Mouse (Mus musculus): ENCODE data around the gene Nono.

DNA sequence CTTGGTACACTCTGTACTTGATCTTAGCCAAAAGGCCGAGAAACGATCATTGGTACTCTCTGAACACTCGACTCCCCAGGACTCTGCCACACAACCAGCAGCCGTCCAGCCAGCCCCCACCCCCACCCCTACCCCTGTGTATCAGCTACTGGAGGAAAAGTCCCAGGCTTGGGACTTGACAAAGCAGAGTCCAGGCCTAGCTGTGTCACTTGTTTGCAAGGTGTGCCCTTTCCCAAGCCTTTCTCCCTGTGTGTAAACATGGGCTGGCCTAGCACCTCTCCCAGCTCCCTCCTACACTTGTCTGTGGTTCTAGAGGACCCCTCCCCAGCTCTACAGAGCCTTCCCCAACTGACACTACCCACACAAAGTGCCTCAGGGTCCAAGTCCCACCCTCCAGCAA is 42.9 kb upstream of the Nono start:
- no peak for TF ChIP-seq GATA1 (IDR thresholded peaks at IDR 0.05; ENCODE audit: low read length)
- TF ChIP-seq TAL1 (IDR thresholded peaks at IDR 0.05; ENCODE audit: low read length) = no peak
